Mouse (Mus musculus) brain, embryonic 14.5 days (tissue): Measurements from ENCODE around the gene Rab27a.

Experiments used
- CTCF ChIP-seq: fragments of 200-500 bp; IDR thresholded peaks from 2 replicates; pipeline ENCODE4 v1.5.1; 2012; ENCODE audit warnings: inconsistent platforms, mild to moderate bottlenecking, moderate library complexity, borderline replicate concordance; ENCODE audit not compliant: insufficient read depth, insufficient read length; ENCODE audit errors: extremely low read depth
- POLR2A ChIP-seq: fragments of 200-500 bp; IDR thresholded peaks from 2 replicates; pipeline ENCODE4 v1.6.1; 2012; ENCODE audit warnings: mild to moderate bottlenecking, inconsistent platforms, borderline replicate concordance; ENCODE audit not compliant: poor library complexity, insufficient read depth, insufficient read length, severe bottlenecking; ENCODE audit errors: extremely low read depth

GRCm38 (mm10) chr9:73001314-73002011 lies 43.2 kb upstream of the Rab27a start:
- no peak for TF ChIP-seq POLR2A
- no peak for TF ChIP-seq CTCF
